Mouse (Mus musculus) layer of hippocampus, postnatal 25 days (tissue): ENCODE results near the gene Ifnl2. TPM values are rescaled to one million over a fixed set of nuclear protein-coding genes. Genes with fewer than 3 reads are reported as not detected.
"Not testable (repeated sequence)": the region's sequence is repeated elsewhere in the genome, so short reads cannot be mapped to it uniquely, and the experiment has no call there.

Experiments
- DNase-seq, 2 experiments: peaks; one replicate each; pipeline ENCODE4 v3.0.0; 2022; ENCODE audit warnings: mixed read lengths in 2 of 2, low spot score in 1 of 2; ENCODE audit errors: extremely low spot score in 1 of 2
- total RNA-seq, 2 experiments: library from RNA; stranded (reverse); gene quantifications; 2 replicates each; pipeline ENCODE4 v1.2.3; 2021

Ifnl2 gene
- total RNA-seq = not detected

DNA sequence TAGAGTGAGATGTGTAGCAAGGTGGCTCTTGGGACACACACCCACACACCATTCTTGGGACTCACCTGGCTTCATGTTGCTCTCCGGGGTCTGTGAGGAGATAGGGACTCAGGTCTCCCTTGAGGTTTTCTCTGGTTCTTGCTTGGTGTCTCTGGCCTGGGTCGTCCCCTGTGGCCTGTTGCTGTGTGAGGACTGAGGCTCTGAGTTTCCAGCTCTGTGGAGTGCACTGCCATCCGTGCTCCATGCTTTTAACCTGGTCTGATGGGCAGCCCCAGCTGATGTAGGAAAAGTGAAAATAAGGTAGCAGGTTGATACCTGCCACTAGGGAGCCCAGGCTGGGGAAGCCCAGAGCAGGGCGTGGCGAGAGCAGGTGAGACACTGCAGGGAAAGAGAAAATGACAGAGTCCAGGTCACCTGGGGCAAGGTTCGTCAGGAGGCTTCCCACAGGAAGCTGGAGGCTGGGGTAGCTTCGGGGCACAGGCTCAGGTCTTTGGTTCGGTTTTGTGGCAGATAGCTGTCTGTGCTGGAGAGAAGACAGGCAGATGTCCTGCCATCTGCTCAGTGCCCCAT is at the start of gene Ifnl2:
Gene Ifnl2 (minus strand): TSS at position 51 of the 570 bp plus-strand sequence.
- DNase-seq = not testable (repeated sequence)

DNA sequence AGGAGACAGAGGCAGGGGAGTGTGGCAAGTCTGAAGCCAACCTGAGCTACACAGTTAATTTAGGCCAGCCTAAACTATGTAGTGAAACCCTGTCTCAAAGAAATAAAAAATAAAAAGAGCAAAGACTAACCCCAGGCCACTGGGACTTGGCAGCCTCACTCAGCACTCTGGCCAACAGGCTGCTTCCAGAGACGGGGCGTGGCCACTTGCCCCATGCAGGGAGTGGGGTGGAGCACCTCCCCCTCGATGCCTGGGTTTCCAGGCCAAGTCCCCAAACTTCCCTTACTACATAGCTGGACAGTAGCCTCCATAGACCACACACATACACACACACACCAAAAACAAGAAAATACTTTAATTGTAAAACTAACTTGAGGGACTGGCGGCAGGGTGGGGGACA is 48.2 kb upstream of the Ifnl2 start:
- DNase-seq = no peak

DNA sequence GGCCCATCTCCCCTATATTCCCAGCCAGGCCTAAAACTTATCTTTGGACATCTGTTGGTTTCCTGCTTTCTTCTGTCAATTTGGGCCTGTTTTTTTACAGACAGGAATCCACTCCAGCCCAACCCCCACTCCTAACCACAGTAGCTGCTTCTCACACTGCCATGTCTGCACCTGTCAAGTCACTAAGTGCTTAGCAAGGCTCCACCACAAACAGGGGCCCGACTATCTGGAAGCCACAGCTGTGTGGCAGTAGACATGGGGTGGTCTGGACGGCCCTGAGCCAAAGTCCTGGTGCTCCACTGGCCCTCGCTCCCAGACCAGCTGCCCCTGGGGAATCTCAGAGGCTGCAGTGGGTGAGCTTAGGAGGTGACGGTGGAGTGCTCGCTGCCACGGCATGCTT is 47.5 kb upstream of the Ifnl2 start:
- no peak for DNase-seq

DNA sequence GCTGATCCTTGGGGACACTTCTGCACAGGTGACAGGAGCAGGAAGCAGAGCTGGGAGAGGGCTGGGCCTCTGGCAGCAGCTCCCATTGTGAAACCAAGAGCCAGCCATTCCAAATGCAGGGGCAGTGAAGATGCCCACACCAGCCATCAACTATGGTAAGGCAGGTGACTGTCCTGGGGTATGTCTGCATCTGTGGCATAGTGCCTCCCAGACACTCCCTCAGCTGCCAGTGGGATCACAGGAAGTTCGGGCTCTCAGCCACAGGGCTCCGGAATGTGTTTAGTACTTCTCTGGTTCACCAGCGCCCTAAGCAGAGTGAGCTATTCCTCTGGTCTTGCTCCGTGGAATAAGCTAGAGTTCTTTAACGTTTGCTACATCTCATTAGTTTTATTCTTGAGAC is 46.8 kb upstream of the Ifnl2 start:
- DNase-seq = no peak

DNA sequence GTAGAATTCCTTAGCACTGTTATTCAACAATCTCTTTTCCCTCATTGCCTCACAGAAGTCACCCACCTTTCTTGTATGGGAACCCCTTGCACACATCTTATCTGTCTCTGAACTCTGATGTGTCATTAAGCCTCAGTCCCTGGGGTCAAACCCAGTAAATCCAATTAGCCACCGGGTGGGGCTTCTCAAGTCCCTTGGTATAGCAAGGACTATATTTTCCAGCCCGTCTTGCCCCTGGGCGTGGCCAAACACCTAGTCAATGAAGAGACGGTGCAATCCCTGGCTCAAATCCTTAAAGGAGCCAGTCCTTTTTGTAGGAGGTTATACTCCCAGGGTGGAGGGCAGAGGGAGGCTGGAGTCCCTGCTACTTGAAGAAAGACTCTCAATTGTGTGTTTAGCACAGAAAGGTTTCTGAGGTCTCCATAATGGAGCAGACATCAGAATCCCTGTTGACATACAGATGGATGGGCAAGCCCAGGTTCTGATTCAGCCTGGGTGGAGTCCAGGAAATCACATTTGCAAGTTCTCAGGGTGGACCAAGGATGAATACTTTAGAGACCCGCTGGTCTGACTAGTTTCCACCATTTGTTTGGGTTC is 45.8 kb upstream of the Ifnl2 start:
- DNase-seq = no peak

DNA sequence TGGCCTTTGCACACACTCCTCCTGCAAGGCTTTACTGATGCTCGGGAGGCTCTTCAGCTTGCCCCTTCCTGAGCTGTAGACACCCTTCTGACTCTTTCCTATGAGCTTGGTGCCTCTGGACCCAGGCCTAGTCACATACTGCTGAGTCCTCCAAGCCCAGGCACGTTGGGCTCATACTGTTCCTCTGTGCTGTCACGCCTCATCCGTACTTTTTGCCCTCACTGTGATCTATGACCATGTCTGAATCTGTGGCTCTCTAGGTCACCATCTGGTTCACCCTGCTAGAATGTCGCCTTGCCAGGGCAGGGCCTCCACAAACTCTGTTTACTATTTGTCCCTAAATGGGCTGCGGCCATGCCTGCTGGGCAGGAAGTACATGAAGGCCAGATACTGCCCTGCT is 42.8 kb upstream of the Ifnl2 start:
- DNase-seq = no peak

DNA sequence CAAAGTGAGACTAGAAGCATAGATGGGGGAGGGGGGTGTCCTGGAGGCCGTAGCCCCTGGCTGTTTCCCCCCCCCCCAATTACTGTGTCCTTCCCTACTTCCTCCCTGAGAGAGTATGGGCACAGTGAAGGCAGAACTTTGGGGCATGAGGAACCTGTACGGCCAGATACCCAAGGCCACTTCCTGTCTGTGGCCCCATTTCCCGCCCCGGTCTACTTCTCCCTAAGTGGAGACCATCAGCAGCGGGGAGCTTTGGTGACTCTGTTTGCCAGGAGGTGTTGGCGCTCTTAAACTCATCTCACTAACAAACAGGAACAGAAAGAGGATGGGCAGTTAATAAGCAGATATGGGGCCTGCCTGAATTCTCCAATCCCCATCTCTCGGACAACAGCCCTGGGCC is 37.4 kb upstream of the Ifnl2 start:
- no peak for DNase-seq

DNA sequence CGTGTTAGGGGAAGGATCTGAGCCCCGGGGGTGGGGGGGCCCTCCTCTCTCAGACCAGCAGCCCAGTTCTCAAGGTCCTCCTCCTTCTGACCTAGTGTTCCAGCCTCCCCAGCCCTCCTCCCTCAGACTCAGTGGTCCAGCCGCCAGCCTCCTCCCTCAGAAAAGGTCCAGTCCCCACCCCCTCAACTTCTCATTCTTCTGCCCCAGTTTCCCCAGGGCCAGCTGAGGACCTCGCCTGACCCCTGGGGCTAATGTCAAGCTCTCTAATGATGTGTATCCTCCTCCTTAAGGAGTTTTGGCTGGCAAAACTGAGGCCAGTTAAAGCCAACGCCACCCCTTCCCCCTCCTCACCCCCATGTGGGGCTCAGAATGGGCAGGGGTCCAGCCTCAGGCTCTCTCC is 36.9 kb upstream of the Ifnl2 start, which contains the start of gene Nccrp1:
Gene Nccrp1 (minus strand): TSS at position 101 of the 400 bp plus-strand sequence.
- DNase-seq = no peak

DNA sequence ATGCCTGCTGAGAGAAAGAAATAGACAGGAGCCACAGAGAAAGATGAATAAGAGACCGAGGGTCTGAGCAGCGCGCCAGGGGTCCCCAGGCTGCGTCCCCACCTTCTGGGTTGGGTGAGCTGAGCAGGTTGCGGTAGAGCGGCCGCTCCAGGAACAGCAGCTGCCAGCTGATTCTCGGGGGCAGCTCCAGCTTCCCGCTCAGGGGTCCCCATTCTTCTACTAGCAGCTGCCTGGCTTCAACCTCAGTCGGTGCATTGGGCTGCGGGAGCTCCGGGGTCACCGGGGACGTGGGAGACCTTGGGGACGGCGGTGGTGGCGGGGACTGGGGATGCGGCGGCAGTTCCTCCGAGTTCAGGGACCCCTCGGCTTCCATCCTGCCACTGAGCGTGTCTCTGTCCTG is 36.4 kb upstream of the Ifnl2 start:
- no peak for DNase-seq

DNA sequence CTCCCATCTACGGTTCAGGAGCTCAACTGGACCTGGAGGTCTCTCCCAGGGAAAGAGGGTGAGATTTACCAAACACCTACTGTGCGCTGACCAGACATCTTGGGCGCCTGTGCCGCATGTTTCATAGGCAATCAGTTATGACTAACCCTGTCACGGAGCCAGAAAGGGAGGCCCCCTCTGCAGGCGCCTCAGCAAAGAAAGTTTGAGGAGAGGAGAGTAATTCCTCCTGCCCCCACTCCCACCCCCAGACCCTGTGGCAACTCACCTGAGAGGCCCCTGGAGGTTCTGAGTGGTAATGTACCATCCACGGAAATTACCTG is 35.6 kb upstream of the Ifnl2 start:
- no peak for DNase-seq

DNA sequence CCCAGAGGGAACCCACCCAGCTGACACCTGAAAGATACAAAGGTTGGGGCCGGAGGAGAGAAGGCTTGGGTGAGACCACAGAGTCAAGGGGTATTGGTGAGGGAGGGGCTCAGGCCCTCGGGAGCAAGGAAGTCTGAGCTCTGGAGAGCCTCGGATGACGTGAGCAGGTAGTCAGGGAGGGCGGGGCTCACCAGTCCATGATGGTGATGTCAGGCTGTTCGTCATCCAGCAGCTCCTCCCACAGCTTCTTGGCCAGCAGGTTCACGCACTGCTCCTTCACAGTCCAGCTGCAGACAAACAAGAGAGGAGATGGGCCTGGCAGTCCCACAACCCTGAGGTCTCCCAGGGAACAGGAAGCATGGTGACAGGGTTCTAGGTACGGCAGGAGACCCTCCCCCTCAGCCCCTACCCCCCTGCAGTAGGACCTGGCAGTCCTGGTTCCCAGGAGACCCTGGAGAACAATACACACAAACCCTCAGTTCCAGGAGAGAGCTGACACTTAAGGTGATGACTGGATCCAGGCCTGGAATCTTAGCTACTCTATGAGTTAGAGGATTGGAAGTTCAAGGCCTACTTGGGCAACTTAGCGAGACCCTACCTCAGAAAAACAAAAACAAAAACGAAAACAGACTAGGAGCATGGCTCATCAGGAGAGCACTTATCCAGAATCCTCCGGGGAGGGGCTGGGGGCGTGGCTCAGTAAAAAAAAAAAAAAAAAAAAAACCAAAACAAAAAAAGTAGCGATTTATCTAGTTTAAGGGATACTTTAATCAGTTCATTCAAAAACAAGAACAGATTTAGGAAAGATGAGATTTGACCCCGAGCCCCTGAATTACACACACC is 35.0 kb upstream of the Ifnl2 start:
- DNase-seq = no peak

DNA sequence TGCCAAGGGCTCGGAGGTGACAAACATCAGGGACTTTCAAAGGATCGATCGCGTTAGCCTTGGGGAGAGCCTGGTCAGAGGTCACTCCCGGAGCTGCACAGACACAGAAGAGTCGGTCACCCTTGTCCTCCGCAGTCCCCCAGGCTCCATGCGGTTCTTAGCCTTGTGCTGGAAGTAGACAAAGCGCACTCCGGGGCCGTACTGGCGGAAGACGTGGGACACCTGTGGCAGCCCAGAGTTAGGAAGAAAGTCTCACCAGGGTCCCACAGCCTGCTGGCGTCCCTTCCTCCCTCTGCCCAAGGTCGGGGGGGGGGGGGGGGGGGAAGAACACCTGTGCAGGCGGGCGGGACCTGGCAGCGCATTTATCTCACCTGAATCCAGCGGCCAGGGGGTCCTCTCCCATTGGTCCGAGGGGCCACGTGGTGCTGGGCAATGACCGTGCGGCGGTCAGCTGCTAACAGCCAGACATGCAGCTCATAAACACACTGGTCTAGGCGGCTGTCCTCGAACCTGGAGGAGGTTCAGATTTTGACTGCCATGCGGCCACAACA is 33.9 kb upstream of the Ifnl2 start:
- no peak for DNase-seq

DNA sequence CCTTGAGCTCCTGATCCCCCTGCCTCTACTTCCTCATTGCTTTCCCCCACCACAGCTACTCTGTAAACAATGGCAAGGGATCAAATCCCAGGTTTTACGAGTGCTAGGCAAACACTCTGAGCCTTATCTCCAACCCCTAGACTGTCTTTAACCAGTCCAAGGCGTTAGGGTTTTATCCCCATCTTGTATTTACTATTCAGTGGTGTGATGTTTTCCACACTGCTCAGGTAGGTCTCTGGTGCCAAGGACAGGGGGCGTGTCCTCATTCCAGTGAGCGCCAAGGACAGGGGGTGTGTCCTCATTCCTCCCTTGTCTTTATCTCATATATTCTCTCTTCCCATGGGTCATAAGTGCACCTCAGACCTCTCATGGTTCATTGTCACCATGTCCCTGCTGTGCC is 30.3 kb upstream of the Ifnl2 start, which contains the start of gene Sycn:
Gene Sycn (plus strand): TSS at position 360 of the 400 bp plus-strand sequence.
- DNase-seq = no peak

DNA sequence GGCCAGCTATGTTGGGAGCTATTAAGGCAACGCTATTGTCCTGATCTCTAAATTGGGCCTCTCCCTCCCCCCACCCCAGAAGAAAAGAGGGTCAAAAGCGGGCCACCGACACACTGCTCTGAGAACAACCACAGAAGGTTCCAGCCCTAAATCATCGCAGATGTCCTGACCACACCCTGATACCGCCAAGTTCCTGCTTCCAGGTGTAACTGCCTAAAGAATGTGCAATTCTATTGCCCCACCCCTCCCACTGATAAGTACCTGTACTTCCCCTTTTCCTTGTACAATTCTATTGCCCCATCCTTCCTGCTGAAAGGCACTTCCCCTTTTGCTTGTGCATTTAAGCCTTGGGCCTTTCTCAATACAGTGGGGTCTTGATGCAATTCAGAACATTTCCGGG is 28.6 kb upstream of the Ifnl2 start:
- DNase-seq = not testable (repeated sequence)

DNA sequence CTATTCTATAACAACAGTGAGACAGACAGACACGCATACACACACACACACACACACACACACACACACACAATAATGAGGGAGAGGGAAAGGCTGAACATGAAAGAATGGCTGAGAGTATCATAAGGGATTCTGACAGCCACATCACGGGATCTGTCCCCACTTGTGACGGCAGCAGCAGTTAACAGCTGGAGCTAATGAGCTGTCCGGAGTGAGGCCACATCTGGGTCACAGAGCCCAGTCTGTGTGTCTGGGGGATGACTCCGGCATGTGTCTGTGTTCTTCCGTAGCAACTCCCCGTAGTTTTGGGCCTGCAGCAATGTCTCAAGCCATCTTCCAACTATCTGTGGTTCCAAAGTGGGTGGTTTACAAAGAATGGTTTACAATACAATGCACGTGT is 21.8 kb upstream of the Ifnl2 start:
- DNase-seq = no peak

DNA sequence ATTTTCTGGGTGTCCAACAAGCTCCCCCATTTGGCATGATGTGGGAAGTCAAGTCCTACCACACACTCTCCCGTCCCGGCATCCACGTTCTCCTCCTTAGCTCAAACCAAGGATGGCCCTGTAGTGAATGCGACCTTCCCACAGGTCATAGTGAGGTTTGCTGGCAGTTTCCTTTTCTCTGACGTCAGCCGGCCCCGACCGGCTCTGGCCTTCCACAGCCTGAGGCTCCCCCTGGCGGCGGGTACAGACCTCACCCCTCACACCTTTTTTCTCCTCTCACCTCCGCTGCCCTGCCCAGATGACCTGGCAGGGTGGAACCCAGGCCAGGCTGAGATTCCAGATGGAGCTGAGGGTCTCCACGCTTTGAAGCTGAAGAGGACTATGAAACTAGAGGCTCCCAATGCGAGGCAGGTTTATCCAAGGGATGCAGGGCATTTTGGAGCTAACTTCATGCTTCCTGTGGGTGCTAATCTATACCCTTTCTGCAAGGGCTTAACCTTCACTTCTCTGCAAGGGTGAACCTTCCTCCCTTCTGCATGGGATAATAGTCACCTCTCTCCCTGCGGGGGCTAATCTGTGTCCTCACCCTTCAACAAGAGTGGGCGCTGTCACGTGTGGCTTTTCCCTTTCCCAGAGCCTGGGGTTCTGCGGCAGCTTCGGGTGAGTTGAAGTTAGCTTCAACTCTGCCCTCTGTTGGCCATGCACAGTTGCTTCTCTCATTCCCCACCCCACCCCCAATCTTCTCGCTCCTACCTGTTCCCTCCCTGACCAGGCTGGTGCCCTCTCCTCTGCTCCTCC is 17.9 kb upstream of the Ifnl2 start:
- DNase-seq = peak; percentile 53 to 77

DNA sequence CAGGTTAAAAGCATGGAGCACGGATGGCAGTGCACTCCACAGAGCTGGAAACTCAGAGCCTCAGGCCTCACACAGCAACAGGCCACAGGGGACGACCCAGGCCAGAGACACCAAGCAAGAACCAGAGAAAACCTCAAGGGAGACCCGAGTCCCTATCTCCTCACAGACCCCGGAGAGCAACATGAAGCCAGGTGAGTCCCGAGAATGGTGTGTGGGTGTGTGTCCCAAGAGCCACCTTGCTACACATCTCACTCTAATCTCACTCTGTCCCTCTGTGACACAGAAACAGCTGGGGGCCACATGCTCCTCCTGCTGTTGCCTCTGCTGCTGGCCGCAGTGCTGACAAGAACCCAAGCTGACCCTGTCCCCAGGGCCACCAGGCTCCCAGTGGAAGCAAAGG is 12.3 kb upstream of the Ifnl2 start, which contains the start of gene Ifnl3:
Gene Ifnl3 (plus strand): TSS at position 301 of the 400 bp plus-strand sequence.
- DNase-seq = not testable (repeated sequence)

DNA sequence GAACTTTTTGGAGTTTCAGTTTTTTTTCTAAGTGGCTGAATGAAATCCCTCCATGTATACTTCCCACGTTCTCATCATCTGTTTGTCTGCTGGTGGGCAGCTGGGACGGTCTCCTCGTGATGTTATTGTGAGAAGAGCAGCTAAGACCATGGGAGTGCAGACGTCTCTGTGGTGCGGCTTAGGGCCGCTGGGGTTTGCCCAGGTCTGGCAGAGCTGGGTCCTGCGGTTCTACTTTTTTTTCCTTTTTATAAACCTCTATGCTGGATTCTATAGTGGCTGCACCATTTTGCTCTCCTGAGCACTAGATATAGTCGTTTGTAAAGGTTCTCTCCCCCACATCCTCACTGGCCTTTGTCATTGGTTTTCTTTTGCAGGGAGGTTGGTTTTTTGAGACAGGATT is 1.2 kb upstream of the Ifnl2 start:
- no peak for DNase-seq

DNA sequence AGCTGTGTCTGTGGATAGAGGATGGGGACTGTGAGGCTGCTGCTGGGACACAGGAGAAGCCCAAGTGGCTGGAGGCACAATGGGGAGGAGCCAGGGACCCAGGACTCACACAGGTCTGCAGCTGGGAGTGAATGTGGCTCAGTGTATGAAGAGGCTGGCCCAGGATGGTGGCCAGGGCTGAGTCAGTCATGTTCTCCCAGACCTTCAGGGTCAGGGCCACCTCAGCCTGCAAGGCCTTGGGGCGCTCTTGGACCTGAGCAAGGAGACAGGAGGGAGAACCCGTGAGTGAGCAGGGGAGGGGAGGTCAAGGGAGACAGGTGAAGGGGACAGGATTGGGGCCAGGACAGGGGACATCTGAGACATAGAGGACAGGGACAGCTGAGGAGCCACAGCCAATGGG is 1.1 kb downstream of the Ifnl2 start:
- DNase-seq = not testable (repeated sequence)

DNA sequence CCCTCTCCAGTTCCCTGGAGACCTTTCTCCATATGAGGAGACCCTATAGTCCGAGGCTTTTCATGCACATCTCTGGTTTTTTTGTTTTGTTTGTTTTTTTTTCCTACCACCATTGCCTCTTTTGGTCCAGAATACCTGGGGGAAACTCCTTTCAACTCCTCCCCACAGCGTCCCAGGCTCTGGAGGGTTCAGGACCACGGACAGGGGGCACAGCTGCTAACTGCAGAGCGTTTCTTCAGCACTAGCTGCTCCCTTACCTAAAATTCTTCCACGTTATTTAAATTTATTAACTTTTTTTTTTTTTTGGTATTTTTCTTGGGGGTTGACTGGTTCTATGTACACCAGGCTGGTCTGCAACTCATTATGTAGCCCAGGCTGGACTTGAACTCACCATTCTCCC is 4.7 kb downstream of the Ifnl2 start:
- DNase-seq = no peak

DNA sequence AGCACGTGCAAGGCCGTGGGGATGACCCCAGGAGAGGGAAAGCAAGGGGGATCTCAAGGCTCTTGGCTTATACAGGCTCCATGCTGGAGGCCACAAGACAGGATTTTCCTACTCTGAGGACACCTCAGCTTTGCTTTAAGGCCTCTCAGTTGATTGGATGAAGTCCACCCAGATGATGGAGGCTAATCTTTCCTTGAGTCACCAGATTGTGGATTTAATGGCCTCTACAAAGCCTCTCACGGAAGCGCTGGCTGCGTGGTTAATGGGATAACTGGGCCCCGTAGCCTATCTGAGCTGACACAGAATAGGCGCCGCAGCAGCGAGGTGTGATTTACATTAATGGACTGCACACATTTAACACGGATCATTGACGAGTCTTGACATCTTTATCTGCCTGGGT is 14.8 kb downstream of the Ifnl2 start:
- no peak for DNase-seq
